Mouse (Mus musculus) small intestine, adult 2 months (tissue): ENCODE measurements around the gene Iqsec2. TPM values are rescaled to one million over a fixed set of nuclear protein-coding genes. Genes with fewer than 3 reads are reported as not detected.
"Not testable (repeated sequence)": the region's sequence is repeated elsewhere in the genome, so short reads cannot be mapped to it uniquely, and the experiment has no call there.

ENCODE experiments used
- H3K27ac ChIP-seq: fragments of 200-500 bp; 2 replicates; pipeline ENCODE4 v1.5.1; 2012; ENCODE audit warnings: low read depth, low read length, control low read depth, inconsistent platforms; ENCODE audit not compliant: insufficient read depth
- H3K27me3 ChIP-seq: fragments of 200-500 bp; 2 replicates; pipeline ENCODE4 v1.6.1; 2012; ENCODE audit warnings: mild to moderate bottlenecking, moderate library complexity, low read length, inconsistent platforms; ENCODE audit not compliant: control insufficient read depth, insufficient read depth
- H3K36me3 ChIP-seq: fragments of 200-500 bp; 2 replicates; pipeline ENCODE4 v1.6.1; 2012; ENCODE audit warnings: mild to moderate bottlenecking, low read length, control low read depth, inconsistent platforms; ENCODE audit not compliant: control insufficient read depth, insufficient read depth
- H3K4me1 ChIP-seq: fragments of 200-500 bp; 2 replicates; pipeline ENCODE4 v1.6.1; 2012; ENCODE audit warnings: low read length, inconsistent platforms, mixed read lengths; ENCODE audit not compliant: control insufficient read depth, insufficient read depth, insufficient read length
- H3K4me3 ChIP-seq: fragments of 200-500 bp; 2 replicates; pipeline ENCODE4 v1.5.1; 2012; ENCODE audit warnings: low read depth, mild to moderate bottlenecking, control low read depth, inconsistent platforms, low read length, moderate library complexity
- CTCF ChIP-seq: fragments of 200-500 bp; IDR thresholded peaks from 2 replicates; pipeline ENCODE4 v1.5.1; 2012; ENCODE audit warnings: low read depth, mild to moderate bottlenecking, control low read depth, inconsistent platforms, low read length, moderate library complexity, mixed read lengths; ENCODE audit not compliant: insufficient replicate concordance, insufficient read length; ENCODE audit errors: extremely low read depth
- POLR2A ChIP-seq: fragments of 200-500 bp; IDR thresholded peaks from 2 replicates; pipeline ENCODE4 v1.6.1; 2012; ENCODE audit warnings: low read depth, mild to moderate bottlenecking, control low read depth, inconsistent platforms, low read length, moderate library complexity
- WGBS: fragments of 180-500 bp; shearing (Covaris S2); methylation state at CpG from one replicate; pipeline ENCODE4 v1.1.7; 2018; 5-methylcytosine and 5-hydroxymethylcytosine counted together
- polyA plus RNA-seq: library from polyadenylated mRNA; depleted of rRNA; stranded (reverse); fragments of >200 nt; gene quantifications from 2 replicates; pipeline ENCODE4 v1.2.3, GENCODE M21; 2012; rRNA removed

Gene Iqsec2
- polyA plus RNA-seq, 1 experiment: 16.1 TPM

DNA sequence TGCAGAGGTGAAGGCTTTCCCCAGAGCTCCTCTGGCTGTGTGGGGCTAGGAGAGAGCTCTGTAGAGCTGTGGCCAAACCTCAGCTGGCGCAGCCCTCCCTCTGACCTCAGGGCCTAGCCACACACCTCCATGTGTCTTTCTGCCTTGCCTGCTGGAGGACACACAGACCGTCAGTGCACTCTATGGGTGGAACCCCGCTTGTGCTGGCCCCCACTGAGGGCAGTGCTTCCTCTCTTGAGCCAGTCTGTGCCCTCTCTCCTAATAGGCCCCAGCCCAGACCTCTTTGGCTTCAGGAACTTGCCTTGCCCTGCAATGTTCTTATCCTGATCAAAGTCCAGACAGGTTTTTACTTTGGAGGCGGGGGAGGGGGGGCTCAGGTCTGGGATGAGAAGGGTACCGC is 80.2 kb downstream of the Iqsec2 start:
- H3K27ac ChIP-seq: no peak overlapping the region

DNA sequence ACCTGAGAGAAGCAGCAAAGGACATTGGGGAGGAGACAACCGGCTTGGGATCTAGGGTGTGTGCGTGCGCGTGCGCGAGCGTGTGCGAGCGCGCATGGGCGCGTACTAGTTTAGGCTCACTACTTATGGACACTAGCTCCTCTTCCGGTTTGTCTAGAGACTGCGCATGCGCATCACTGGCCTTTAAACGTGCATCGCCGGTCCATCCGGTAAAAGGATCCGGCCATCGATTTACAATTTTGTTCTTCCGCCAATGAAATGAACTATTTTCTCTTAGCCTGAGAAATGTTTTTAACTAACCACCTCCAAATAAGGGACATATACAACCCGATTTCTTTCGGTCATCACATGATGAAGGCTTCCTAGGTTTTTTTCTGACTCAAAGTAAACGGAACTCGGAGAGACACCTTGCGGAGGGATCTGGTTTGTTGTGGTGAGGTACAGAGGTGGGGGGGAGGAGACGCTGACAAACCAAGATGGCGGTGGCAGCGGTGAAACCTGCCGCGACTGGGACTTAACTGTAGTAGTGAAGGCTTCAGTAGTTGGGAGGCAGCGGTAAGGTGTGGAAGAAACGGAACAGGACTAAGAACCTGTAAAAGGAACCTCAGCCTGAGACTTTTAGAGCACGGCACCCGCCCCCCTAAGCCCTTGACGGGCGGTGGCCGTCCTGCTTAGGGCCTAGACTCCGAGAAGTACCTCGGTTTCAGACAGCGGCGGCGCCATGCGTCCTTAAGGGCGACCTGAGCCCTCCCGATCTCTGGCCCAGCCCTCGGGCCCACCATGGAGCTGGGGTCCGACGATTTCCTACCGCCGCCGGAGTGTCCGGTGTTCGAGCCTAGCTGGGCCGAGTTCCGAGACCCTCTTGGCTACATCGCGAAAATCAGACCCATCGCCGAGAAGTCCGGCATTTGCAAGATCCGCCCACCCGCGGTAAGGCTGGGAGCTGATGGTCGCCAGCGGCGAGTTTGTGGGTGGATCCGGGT is 89.0 kb downstream of the Iqsec2 start, which contains the start of gene Kdm5c:
Kdm5c (plus strand) TSS at position 240 of the 983 bp plus-strand sequence.
- Histone ChIP-seq H3K27me3 (no peaks in the 10 kb centered on the region), H3K4me3 (peak within 1 kb of the TSS; percentile 94), H3K27ac (peak within 1 kb of the TSS; percentile 80), H3K36me3 (peaks cover 4% of the 10 kb centered on the region; the same call in 1 of the 2 replicates), H3K4me1 (peaks cover 3% of the 10 kb centered on the region; the same call in 1 of the 2 replicates)
- WGBS: under 1% methylated on average over 69 of the region's 69 CpGs
- no peak for TF ChIP-seq CTCF
- TF ChIP-seq POLR2A: peak; percentile 68

More for the DNA sequence above, 80.2 kb downstream of the Iqsec2 start:
- no peaks in the 10 kb centered on the region for H3K27me3 ChIP-seq
- peaks cover 8% of the 10 kb centered on the region for H3K36me3 ChIP-seq
- no peak overlapping the region for H3K4me3 ChIP-seq
- no peaks in the 10 kb centered on the region for H3K4me1 ChIP-seq
- no peak for TF ChIP-seq POLR2A
- TF ChIP-seq CTCF: no peak
- 61% methylated on average over 5 of the region's 5 CpGs for WGBS

GRCm38 (mm10) chrX:152234125-152234524 is 90.1 kb downstream of the Iqsec2 start:
- Histone ChIP-seq H3K4me3 (peak overlapping the region; percentile 94; the same call in 1 of the 2 replicates), H3K27ac (peak overlapping the region; percentile 80)
- TF ChIP-seq POLR2A (no peak), CTCF (no peak)

GRCm38 (mm10) chrX:152235758-152236157 is 91.7 kb downstream of the Iqsec2 start:
- WGBS: 32% methylated on average over 2 of the region's 2 CpGs
- TF ChIP-seq POLR2A (no peak), CTCF (no peak)
- peaks cover 16% of the 10 kb centered on the region; the same call in 1 of the 2 replicates for H3K36me3 ChIP-seq

More at GRCm38 (mm10) chrX:152234125-152234524, 90.1 kb downstream of the Iqsec2 start:
- peaks cover 3% of the 10 kb centered on the region; the same call in 1 of the 2 replicates for H3K4me1 ChIP-seq
- H3K27me3 ChIP-seq: no peaks in the 10 kb centered on the region
- peaks cover 9% of the 10 kb centered on the region; the same call in 1 of the 2 replicates for H3K36me3 ChIP-seq
- WGBS: 0% methylated on average over 3 of the region's 3 CpGs

DNA sequence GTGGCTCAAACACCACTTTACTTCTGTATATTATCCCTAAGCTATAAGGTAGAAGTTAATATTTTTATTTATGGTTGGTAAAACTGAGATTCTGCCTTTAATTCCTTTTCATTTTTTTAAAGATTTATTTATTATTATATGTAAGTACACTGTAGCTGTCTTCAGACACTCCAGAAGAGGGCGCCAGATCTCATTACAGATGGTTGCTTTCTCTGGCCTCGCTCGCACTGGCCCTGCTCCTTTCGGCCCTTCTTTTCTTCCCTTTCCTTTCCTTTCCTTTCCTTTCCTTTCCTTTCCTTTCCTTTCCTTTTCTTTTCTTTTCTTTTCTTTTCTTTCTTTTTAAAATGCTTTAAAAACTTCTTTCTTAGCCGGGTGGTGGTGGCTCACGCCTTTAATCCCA is 99.1 kb downstream of the Iqsec2 start:
- H3K36me3 ChIP-seq: peaks cover 51% of the 10 kb centered on the region
- 83% methylated on average over 6 of the region's 6 CpGs for WGBS

More at GRCm38 (mm10) chrX:152235758-152236157, 91.7 kb downstream of the Iqsec2 start:
- Histone ChIP-seq H3K4me3 (no peak overlapping the region), H3K4me1 (peaks cover 3% of the 10 kb centered on the region; the same call in 1 of the 2 replicates), H3K27ac (no peak overlapping the region), H3K27me3 (no peaks in the 10 kb centered on the region)

DNA sequence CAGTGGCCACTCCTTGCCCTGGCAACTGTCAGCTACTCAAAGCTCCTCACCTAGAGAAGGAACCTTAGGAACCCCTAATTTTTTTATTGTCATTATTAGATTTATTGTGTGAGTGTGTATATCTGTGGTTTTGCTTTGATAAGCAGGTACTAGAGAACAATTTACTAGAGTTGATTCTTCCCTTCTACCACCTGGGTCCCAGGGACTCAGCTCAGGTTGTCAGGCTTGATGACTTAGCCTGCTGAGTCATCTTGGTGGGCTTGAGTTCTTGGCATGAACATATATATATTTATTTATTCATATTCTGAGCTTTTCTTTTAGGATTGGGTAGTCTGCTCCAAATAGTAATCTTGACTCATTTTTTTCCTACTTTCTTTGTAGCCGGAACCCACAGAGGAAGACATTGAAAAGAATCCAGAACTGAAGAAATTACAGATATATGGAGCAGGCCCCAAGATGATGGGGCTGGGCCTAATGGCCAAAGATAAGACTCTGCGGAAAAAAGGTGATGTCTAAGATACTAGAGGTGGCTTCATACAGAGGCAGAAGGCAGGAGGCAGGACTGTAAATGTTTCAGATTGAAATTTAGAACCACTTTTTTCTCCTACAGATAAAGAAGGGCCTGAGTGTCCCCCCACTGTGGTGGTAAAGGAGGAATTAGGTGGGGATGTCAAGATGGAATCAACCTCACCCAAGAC is 100.6 kb downstream of the Iqsec2 start:
- TF ChIP-seq CTCF: no peak
- TF ChIP-seq POLR2A: no peak
- WGBS: 93% methylated on average over 2 of the region's 2 CpGs
- Histone ChIP-seq H3K27ac (no peak overlapping the region), H3K36me3 (peaks cover 53% of the 10 kb centered on the region), H3K4me3 (no peak overlapping the region), H3K27me3 (no peaks in the 10 kb centered on the region), H3K4me1 (no peaks in the 10 kb centered on the region)

More for the DNA sequence above, 99.1 kb downstream of the Iqsec2 start:
- H3K27ac ChIP-seq, H3K27me3 ChIP-seq, H3K4me3 ChIP-seq, H3K4me1 ChIP-seq: not testable (repeated sequence)

DNA sequence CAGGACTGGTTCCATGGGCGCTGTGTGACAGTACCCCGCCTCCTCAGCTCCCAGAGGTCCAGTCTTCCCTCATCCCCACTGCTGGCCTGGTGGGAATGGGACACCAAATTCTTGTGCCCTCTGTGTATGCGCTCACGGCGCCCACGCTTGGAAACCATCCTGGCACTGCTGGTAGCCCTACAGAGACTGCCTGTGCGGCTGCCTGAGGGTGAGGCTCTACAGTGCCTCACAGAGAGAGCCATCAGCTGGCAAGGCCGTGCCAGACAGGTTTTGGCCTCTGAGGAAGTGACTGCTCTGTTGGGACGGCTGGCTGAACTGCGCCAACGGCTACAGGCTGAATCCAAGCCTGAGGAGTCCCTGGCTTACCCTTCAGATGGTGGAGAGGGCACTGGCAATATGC is 127.1 kb downstream of the Iqsec2 start:
- TF ChIP-seq POLR2A: no peak
- TF ChIP-seq CTCF: no peak
- Histone ChIP-seq H3K4me1 (no peaks in the 10 kb centered on the region), H3K27ac (no peak overlapping the region), H3K36me3 (peaks cover 60% of the 10 kb centered on the region), H3K4me3 (no peak overlapping the region), H3K27me3 (no peaks in the 10 kb centered on the region)
- WGBS: 94% methylated on average over 11 of the region's 11 CpGs

Other genes starting within 250 kb of the Iqsec2 start
- gene Hsd17b10, start 142.4 kb upstream of the Iqsec2 start, polyA plus RNA-seq: 30.7 and 33.8 TPM in 2 replicates
- 0.33 and 0.67 TPM in 2 replicates for gene Ribc1, start 128.0 kb upstream of the Iqsec2 start, polyA plus RNA-seq
- 4.5 and 10.4 TPM in 2 replicates for gene Smc1a, start 127.8 kb upstream of the Iqsec2 start, polyA plus RNA-seq
- 48.5 and 57.5 TPM in 2 replicates for gene Kdm5c, start 88.8 kb downstream of the Iqsec2 start, polyA plus RNA-seq
- gene Kantr, start 183.2 kb downstream of the Iqsec2 start, polyA plus RNA-seq: 0.95 and 1.4 TPM in 2 replicates
- gene Tspyl2, start 198.2 kb downstream of the Iqsec2 start, polyA plus RNA-seq: 3.2 and 8.2 TPM in 2 replicates
- gene Gpr173, start 224.4 kb downstream of the Iqsec2 start, polyA plus RNA-seq: 0.23 and 0.47 TPM in 2 replicates